Mouse (Mus musculus): ENCODE measurements around the gene Tmem147. TPM values are rescaled to one million over a fixed set of nuclear protein-coding genes. Genes with fewer than 3 reads are reported as not detected.

Tmem147 gene
- polyA plus RNA-seq (2016; fragmentation: Nextera tagmentation; extraction: Ambion mirVana) = 158 and 162 TPM in 2 replicates

DNA sequence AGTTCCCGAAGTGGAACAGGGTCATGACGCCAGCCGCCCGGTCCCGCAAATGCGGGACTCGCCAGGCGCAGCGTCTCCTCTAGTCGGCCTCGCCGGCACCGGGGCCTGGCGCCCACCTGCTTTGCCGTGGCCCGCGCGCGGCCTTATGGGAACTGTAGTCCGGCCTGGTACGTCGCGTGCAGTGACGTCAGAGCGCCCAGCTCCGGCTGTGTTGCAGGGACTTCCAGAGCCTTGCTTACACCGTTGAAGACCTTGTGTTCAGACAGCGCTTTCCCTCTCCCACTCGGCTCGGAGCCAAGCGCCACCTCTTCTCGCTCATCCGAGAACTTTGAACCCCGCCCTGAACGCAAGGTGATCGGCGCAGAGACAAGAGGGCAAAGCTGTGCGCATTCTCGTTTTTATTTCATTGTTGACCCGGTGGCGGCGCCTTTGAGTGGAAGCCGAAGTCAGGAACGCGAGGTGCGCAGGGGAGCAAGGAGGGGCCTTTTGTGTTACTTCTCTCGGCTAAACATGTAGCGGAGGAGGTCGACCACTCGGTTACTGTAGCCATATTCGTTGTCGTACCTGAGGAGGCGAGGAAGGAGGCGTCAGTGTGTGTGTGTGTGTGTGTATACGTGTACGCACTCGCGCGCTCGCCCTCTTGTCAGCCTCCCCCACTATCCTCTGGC is at the start of gene Tmem147:
TSS of gene Tmem147 (minus strand) at position 145 of the 668 bp plus-strand sequence.
- Histone ChIP-seq H3K9me3 (no peaks in the 10 kb centered on the region), H3K27me3 (no peaks in the 10 kb centered on the region), H3K4me2 (peak within 1 kb of the TSS; percentile 77), H3K4me1 (replicated peaks) (peaks cover 15% of the 10 kb centered on the region), H3K4me3 (replicated peaks) (peak within 1 kb of the TSS; percentile 73), H3K9ac (replicated peaks) (peak within 1 kb of the TSS; percentile 81), H3K27ac (peak within 1 kb of the TSS; percentile 88), H3K36me3 (peaks cover 46% of the 10 kb centered on the region)
- WGBS = under 1% methylated on average over 60 of the region's 60 CpGs
- ATAC-seq (ENCODE audit: insufficient number of reproducible peaks, insufficient read depth, low FRiP score, low TSS enrichment, low read depth) = peak; percentile 96

DNA sequence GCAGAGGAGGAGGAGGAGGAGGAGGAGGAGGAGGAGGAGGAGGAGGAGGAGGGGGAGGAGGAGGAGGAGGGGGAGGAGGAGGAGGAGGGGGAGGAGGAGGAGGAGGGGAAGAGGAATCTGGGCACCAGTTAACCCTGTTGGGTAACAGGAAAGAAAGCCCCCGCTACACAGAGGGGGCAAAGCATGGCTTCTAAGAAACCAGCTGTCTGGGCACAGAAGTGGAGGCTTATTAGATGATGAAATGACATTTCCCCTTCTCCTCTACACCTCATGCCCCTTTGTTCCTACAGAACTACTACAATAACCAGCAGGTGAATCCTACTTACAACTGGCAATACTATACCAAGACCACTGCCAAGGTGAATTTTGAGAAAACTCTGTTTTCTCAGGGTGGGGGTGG is 48.6 kb upstream of the Tmem147 start:
- Histone ChIP-seq H3K27me3 (no peaks in the 10 kb centered on the region), H3K36me3 (no peaks in the 10 kb centered on the region), H3K4me1 (replicated peaks) (no peaks in the 10 kb centered on the region), H3K4me2 (no peak overlapping the region), H3K27ac (no peak overlapping the region), H3K9ac (replicated peaks) (0 out of 2 replicates have a peak overlapping the region, but pooled peaks have one; percentile 23), H3K9me3 (no peaks in the 10 kb centered on the region), H3K4me3 (replicated peaks) (no peak overlapping the region)
- ATAC-seq (ENCODE audit: insufficient number of reproducible peaks, insufficient read depth, low FRiP score, low TSS enrichment, low read depth) = no peak
- 71% methylated on average over 1 of the region's 1 CpGs for WGBS

DNA sequence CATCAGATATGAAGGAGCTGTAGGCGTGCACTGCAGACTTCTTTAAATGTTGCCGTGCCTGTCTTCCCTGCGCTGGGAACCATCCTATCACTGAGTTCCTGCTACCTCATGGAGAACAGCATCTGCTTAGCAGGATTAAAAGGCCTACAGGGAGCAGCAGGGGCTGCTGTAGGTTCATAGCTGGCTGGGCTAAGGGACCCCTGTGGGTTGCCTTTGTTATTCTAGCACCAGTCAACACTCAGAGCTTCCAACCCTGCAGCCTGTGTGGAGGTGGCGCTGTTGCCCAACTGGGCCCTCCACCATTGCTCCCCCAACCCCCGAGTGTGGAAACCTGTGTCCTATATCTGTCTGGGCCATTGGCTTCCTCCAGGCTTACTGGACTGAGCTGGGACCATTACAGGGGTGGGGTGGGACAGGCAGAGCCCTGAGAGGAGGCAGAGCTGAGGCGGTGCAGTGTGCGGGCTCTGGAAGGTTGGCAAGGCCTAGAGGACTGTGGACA is 47.8 kb upstream of the Tmem147 start:
- WGBS = 57% methylated on average over 7 of the region's 7 CpGs
- no peak overlapping the region for H3K4me2 ChIP-seq
- H3K27ac ChIP-seq = no peak overlapping the region
- no peak for ATAC-seq (ENCODE audit: insufficient number of reproducible peaks, insufficient read depth, low FRiP score, low TSS enrichment, low read depth)
- H3K9me3 ChIP-seq = no peaks in the 10 kb centered on the region
- no peak overlapping the region for H3K4me3 ChIP-seq (replicated peaks)
- no peaks in the 10 kb centered on the region for H3K27me3 ChIP-seq
- no peaks in the 10 kb centered on the region for H3K36me3 ChIP-seq
- no peaks in the 10 kb centered on the region for H3K4me1 ChIP-seq (replicated peaks)
- H3K9ac ChIP-seq (replicated peaks) = no peak overlapping the region

DNA sequence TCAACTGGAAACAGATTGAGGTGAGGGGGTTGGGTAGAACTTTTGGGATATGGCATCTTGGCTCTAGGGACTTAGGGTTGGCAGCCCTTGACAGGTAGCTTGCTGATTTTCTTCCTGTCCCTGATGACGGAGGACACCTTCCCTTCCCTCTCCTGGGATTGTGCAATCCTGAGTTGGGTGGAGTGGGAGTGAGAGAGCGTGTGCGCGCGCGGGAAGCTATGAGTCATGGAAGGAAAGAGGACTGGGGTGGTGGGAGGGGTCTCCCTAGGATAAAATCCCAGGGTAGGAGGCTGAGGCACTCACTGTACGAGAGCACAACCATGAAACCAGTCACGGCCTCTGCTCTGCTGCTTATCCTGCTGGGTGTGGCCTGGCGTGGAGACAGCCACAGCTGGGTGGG is 46.8 kb upstream of the Tmem147 start:
- H3K36me3 ChIP-seq = no peaks in the 10 kb centered on the region
- ATAC-seq (ENCODE audit: insufficient number of reproducible peaks, insufficient read depth, low FRiP score, low TSS enrichment, low read depth) = no peak
- H3K9ac ChIP-seq (replicated peaks) = no peak overlapping the region
- H3K4me1 ChIP-seq (replicated peaks) = no peaks in the 10 kb centered on the region
- H3K27ac ChIP-seq = no peak overlapping the region
- H3K27me3 ChIP-seq = no peaks in the 10 kb centered on the region
- 92% methylated on average over 9 of the region's 9 CpGs for WGBS
- no peak overlapping the region for H3K4me3 ChIP-seq (replicated peaks)
- H3K9me3 ChIP-seq = peaks cover 3% of the 10 kb centered on the region; the same call in 1 of the 2 replicates
- H3K4me2 ChIP-seq = no peak overlapping the region

DNA sequence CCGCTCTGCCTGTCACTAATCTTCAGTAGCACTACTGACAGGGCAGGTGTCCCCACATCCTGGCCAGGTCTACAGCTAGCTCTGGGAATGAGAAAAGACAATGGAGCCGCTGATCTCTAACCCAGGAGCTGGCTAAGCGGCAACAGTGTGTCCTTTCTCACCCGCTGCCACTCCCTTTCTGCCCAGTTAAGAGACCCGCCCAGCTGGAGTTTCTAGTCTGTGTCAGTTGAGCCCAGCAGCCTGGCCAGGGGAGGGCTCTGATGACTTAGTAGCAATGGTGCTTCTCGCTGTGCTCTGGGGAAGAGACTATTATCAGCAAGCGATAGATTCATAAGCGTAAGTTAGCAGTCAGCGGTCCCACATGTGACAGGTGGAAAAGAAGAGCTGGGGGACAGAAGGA is 39.9 kb upstream of the Tmem147 start:
- WGBS = 34% methylated on average over 9 of the region's 9 CpGs
- H3K36me3 ChIP-seq = no peaks in the 10 kb centered on the region
- H3K4me3 ChIP-seq (replicated peaks) = no peak overlapping the region
- no peaks in the 10 kb centered on the region for H3K4me1 ChIP-seq (replicated peaks)
- H3K9me3 ChIP-seq = peaks cover 3% of the 10 kb centered on the region; the same call in 1 of the 2 replicates
- H3K27ac ChIP-seq = no peak overlapping the region
- ATAC-seq (ENCODE audit: insufficient number of reproducible peaks, insufficient read depth, low FRiP score, low TSS enrichment, low read depth) = no peak
- H3K9ac ChIP-seq (replicated peaks) = no peak overlapping the region
- H3K27me3 ChIP-seq = peaks cover 21% of the 10 kb centered on the region
- no peak overlapping the region for H3K4me2 ChIP-seq

DNA sequence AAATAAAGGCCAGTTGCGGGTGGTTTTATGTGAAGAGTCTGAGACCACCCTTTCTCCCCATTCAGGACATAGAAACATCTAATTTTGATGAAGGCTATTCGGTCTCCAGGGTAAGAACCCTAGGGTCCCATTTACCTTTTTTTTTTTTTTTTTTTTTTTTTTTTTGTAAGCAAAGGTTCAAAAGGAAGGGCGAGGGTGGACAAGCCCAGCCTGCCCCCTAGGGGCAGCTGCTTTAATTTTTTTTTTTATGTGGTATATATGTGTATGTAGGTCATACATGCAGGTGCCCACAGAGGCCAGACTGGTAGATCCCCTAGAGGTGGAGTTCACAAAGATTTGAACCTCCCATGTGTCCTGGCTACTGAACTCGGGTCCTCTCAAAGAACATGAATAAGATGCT is 37.1 kb upstream of the Tmem147 start:
- Histone ChIP-seq H3K4me3 (replicated peaks) (no peak overlapping the region), H3K27ac (no peak overlapping the region), H3K4me2 (no peak overlapping the region), H3K9ac (replicated peaks) (no peak overlapping the region), H3K36me3 (no peaks in the 10 kb centered on the region), H3K27me3 (peaks cover 27% of the 10 kb centered on the region), H3K9me3 (peaks cover 3% of the 10 kb centered on the region; the same call in 1 of the 2 replicates), H3K4me1 (replicated peaks) (no peaks in the 10 kb centered on the region)
- no peak for ATAC-seq (ENCODE audit: insufficient number of reproducible peaks, insufficient read depth, low FRiP score, low TSS enrichment, low read depth)
- WGBS = 86% methylated on average over 4 of the region's 4 CpGs

DNA sequence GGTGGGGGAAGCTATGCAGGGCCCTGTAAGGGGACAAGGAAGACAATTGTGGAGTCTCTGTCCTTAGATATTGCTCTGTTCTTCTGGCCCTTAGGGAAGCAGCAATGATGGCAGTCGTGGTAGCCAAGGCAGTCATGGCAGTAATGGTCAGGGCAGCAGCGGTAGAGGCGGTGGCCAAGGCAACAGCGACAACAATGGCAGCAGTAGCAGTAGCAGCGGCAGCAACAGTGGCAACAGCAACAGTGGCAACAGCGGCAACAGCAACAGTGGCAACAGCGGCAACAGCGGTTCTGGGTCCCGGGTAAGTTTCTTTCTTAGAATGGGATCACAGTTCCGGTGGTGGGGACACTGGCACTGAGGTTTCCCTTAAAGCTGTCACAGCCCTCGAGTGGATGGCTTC is 35.8 kb upstream of the Tmem147 start:
- Histone ChIP-seq H3K4me3 (replicated peaks) (no peak overlapping the region), H3K4me1 (replicated peaks) (no peaks in the 10 kb centered on the region), H3K9ac (replicated peaks) (no peak overlapping the region; the same call in 1 of the 2 replicates), H3K36me3 (no peaks in the 10 kb centered on the region), H3K4me2 (peak overlapping the region; percentile 17; the same call in 1 of the 2 replicates), H3K27me3 (peaks cover 27% of the 10 kb centered on the region), H3K9me3 (no peaks in the 10 kb centered on the region), H3K27ac (no peak overlapping the region)
- WGBS = 35% methylated on average over 11 of the region's 11 CpGs
- ATAC-seq (ENCODE audit: insufficient number of reproducible peaks, insufficient read depth, low FRiP score, low TSS enrichment, low read depth) = no peak

DNA sequence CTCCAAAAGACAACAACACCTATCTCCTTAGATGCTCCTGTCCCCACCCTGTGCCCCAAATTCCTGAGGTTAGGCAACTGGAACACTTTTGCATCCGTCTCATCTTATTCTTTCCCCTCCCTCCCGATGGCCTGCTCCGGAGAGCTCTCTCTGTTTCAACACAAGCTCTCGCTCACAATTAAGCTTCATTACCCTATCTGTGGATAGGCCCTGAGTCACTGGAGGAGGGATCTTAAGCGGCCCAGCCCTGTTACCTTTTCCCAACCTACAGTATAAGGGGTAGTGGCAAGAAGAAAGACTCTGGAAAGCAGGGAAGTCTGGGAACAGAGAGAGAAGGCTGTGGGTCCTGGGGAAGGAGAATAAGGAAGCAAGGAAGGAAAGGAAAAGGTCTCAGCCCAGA is 34.1 kb upstream of the Tmem147 start, which contains the start of gene Dmkn:
TSS of gene Dmkn (plus strand) at position 301 of the 400 bp plus-strand sequence.
- H3K27ac ChIP-seq = no peak within 1 kb of the TSS
- no peak for ATAC-seq (ENCODE audit: insufficient number of reproducible peaks, insufficient read depth, low FRiP score, low TSS enrichment, low read depth)

DNA sequence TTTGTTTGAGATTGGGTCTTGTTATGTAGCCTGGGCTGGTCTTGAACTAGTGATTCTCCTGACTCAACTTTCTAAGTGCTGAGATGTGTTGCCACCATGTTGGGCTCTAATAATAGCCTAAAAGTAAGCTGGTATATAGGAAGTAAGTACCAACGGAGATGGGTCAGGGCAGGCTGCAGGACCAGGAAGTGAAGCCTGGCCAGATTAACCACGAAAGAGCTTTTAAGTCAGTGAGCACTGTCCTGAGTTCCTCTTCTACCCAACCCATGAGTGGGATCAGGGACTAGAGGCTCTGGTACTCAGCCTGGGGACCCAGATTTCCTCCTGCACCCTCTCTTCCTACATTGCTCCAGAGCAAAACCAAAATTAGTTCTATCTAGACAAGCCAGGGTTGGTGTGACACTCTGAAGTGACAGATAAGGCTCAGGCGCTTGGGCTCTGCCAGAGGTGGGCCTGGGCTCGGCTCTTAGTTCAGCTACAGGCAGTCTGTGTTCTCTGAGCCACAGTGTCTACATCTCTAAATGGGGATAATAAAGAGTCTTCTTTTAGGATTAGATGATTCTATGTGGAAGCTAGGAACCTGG is 32.5 kb upstream of the Tmem147 start:
- no peaks in the 10 kb centered on the region for H3K9me3 ChIP-seq
- H3K9ac ChIP-seq (replicated peaks) = no peak overlapping the region
- no peaks in the 10 kb centered on the region for H3K4me1 ChIP-seq (replicated peaks)
- H3K36me3 ChIP-seq = no peaks in the 10 kb centered on the region
- no peak overlapping the region for H3K27ac ChIP-seq
- H3K4me2 ChIP-seq = no peak overlapping the region
- ATAC-seq (ENCODE audit: insufficient number of reproducible peaks, insufficient read depth, low FRiP score, low TSS enrichment, low read depth) = no peak
- peaks cover 22% of the 10 kb centered on the region for H3K27me3 ChIP-seq
- H3K4me3 ChIP-seq (replicated peaks) = no peak overlapping the region
- 78% methylated on average over 4 of the region's 4 CpGs for WGBS

More for the DNA sequence above, 34.1 kb upstream of the Tmem147 start, which contains the start of gene Dmkn:
- H3K9ac ChIP-seq (replicated peaks) = no peak within 1 kb of the TSS
- no peaks in the 10 kb centered on the region for H3K36me3 ChIP-seq
- no peaks in the 10 kb centered on the region for H3K4me1 ChIP-seq (replicated peaks)
- no peaks in the 10 kb centered on the region for H3K9me3 ChIP-seq
- H3K4me3 ChIP-seq (replicated peaks) = no peak within 1 kb of the TSS
- WGBS = 49% methylated on average over 5 of the region's 5 CpGs
- H3K27me3 ChIP-seq = peaks cover 22% of the 10 kb centered on the region
- H3K4me2 ChIP-seq = no peak within 1 kb of the TSS

DNA sequence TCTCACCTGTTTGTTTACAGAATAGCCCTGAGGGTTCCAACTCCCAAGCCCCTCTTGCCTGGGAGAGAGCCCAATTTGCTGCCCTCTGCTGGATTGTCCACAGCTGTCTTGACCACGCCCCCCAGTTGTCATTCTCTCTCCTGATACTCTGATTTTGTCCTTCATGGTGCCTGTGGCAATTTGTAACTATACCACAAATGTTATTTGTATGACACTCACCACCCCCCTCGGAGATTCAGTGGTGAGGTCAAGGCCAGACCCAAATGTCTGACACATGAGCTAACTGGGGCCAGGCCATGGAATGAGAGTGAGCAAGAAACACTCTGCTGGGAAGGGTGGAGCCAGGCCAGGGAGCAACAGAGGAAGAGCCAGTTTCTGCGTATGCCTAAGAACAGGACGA is 29.5 kb upstream of the Tmem147 start:
- 23% methylated on average over 4 of the region's 4 CpGs for WGBS
- Histone ChIP-seq H3K9ac (replicated peaks) (no peak overlapping the region), H3K4me3 (replicated peaks) (no peak overlapping the region), H3K4me2 (no peak overlapping the region), H3K4me1 (replicated peaks) (no peaks in the 10 kb centered on the region), H3K27me3 (peaks cover 2% of the 10 kb centered on the region; the same call in 1 of the 2 replicates), H3K27ac (no peak overlapping the region), H3K36me3 (peaks cover 28% of the 10 kb centered on the region), H3K9me3 (peaks cover 11% of the 10 kb centered on the region)
- ATAC-seq (ENCODE audit: insufficient number of reproducible peaks, insufficient read depth, low FRiP score, low TSS enrichment, low read depth) = no peak

DNA sequence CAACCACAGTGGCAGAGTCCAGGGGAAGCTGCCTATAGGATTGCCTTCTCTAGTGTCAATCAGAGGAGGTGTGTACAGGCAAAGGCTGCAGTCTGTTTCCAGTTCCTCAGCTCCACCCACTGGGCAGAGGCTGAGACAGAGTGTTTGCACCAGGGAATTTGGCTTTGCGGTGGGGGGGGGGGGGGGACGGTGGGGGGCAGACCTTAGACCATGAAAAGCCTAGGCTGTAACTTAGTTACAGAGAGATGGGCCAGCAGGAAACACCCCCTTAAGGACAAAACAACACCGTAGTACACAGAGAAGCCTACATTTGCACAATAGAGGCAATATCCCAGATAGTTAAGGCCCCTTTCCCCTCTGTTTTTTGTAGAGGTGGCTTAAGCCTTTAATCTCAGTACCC is 27.7 kb upstream of the Tmem147 start:
- H3K9me3 ChIP-seq = peaks cover 11% of the 10 kb centered on the region
- no peak overlapping the region for H3K4me3 ChIP-seq (replicated peaks)
- no peak overlapping the region for H3K4me2 ChIP-seq
- 76% methylated on average over 3 of the region's 3 CpGs for WGBS
- H3K36me3 ChIP-seq = peaks cover 29% of the 10 kb centered on the region
- no peak overlapping the region for H3K27ac ChIP-seq
- no peak for ATAC-seq (ENCODE audit: insufficient number of reproducible peaks, insufficient read depth, low FRiP score, low TSS enrichment, low read depth)
- no peaks in the 10 kb centered on the region for H3K27me3 ChIP-seq
- H3K4me1 ChIP-seq (replicated peaks) = no peaks in the 10 kb centered on the region
- no peak overlapping the region for H3K9ac ChIP-seq (replicated peaks)
